Mouse (Mus musculus): ENCODE measurements around the gene Slc26a10. TPM values are rescaled to one million over a fixed set of nuclear protein-coding genes. Genes with fewer than 3 reads are reported as not detected.
"Not testable (repeated sequence)": the region's sequence is repeated elsewhere in the genome, so short reads cannot be mapped to it uniquely, and the experiment has no call there.

Gene Slc26a10
- polyA plus RNA-seq, 1 experiment: 0.85 TPM

- H3K4me1 ChIP-seq (ENCODE audit: control insufficient read depth, insufficient read depth, insufficient read length, low read length): peaks cover 15% of the 10 kb centered on the region; the same call in 1 of the 2 replicates
- TF ChIP-seq POLR2A (IDR thresholded peaks at IDR 0.05; ENCODE audit: low read depth, low read length): no peak
- no peak for TF ChIP-seq CTCF (IDR thresholded peaks at IDR 0.05; ENCODE audit: extremely low read depth, insufficient read length, insufficient replicate concordance, low read depth, low read length)
- H3K27me3 ChIP-seq (ENCODE audit: control insufficient read depth, insufficient read depth, low read length): no peaks in the 10 kb centered on the region
- H3K4me3 ChIP-seq (ENCODE audit: low read depth, low read length): no peak overlapping the region
- 85% methylated on average over 4 of the region's 4 CpGs for WGBS
- H3K27ac ChIP-seq (ENCODE audit: insufficient read depth, low read depth, low read length): peak overlapping the region; percentile 94
- peaks cover 12% of the 10 kb centered on the region for H3K36me3 ChIP-seq (ENCODE audit: control insufficient read depth, insufficient read depth, low read length)
Measured at GRCm38 (mm10) chr10:127164190-127164589, 16.3 kb downstream of the Slc26a10 start.

- peak overlapping the region; percentile 90 for H3K27ac ChIP-seq (ENCODE audit: insufficient read depth, low read depth, low read length)
- 79% methylated on average over 7 of the region's 7 CpGs for WGBS
Measured at GRCm38 (mm10) chr10:127162771-127163261, 17.6 kb downstream of the Slc26a10 start.

GRCm38 (mm10) chr10:127160728-127161127, 19.7 kb downstream of the Slc26a10 start:
- TF ChIP-seq POLR2A (IDR thresholded peaks at IDR 0.05; ENCODE audit: low read depth, low read length): no peak
- Histone ChIP-seq H3K4me3 (ENCODE audit: low read depth, low read length) (no peak overlapping the region), H3K36me3 (ENCODE audit: control insufficient read depth, insufficient read depth, low read length) (no peaks in the 10 kb centered on the region), H3K27ac (ENCODE audit: insufficient read depth, low read depth, low read length) (peak overlapping the region; percentile 88), H3K27me3 (ENCODE audit: control insufficient read depth, insufficient read depth, low read length) (no peaks in the 10 kb centered on the region), H3K4me1 (ENCODE audit: control insufficient read depth, insufficient read depth, insufficient read length, low read length) (peaks cover 26% of the 10 kb centered on the region; the same call in 1 of the 2 replicates)
- WGBS: 71% methylated on average over 3 of the region's 3 CpGs

More at GRCm38 (mm10) chr10:127162771-127163261, 17.6 kb downstream of the Slc26a10 start:
- peaks cover 19% of the 10 kb centered on the region; the same call in 1 of the 2 replicates for H3K4me1 ChIP-seq (ENCODE audit: control insufficient read depth, insufficient read depth, insufficient read length, low read length)
- not testable (repeated sequence) for H3K36me3 ChIP-seq (ENCODE audit: control insufficient read depth, insufficient read depth, low read length); H3K27me3 ChIP-seq (ENCODE audit: control insufficient read depth, insufficient read depth, low read length); H3K4me3 ChIP-seq (ENCODE audit: low read depth, low read length)

GRCm38 (mm10) chr10:127160081-127160480, 20.4 kb downstream of the Slc26a10 start:
- Histone ChIP-seq H3K27ac (ENCODE audit: insufficient read depth, low read depth, low read length) (peak overlapping the region; percentile 88), H3K36me3 (ENCODE audit: control insufficient read depth, insufficient read depth, low read length) (no peaks in the 10 kb centered on the region), H3K4me3 (ENCODE audit: low read depth, low read length) (no peak overlapping the region), H3K27me3 (ENCODE audit: control insufficient read depth, insufficient read depth, low read length) (no peaks in the 10 kb centered on the region), H3K4me1 (ENCODE audit: control insufficient read depth, insufficient read depth, insufficient read length, low read length) (peaks cover 31% of the 10 kb centered on the region; the same call in 1 of the 2 replicates)
- 55% methylated on average over 9 of the region's 9 CpGs for WGBS
- TF ChIP-seq POLR2A (IDR thresholded peaks at IDR 0.05; ENCODE audit: low read depth, low read length) (no peak), CTCF (IDR thresholded peaks at IDR 0.05; ENCODE audit: extremely low read depth, insufficient read length, insufficient replicate concordance, low read depth, low read length) (no peak)

GRCm38 (mm10) chr10:127158471-127158870, 22.0 kb downstream of the Slc26a10 start:
- Histone ChIP-seq H3K4me3 (ENCODE audit: low read depth, low read length) (no peak overlapping the region), H3K27ac (ENCODE audit: insufficient read depth, low read depth, low read length) (peak overlapping the region; percentile 88), H3K36me3 (ENCODE audit: control insufficient read depth, insufficient read depth, low read length) (no peaks in the 10 kb centered on the region), H3K4me1 (ENCODE audit: control insufficient read depth, insufficient read depth, insufficient read length, low read length) (peaks cover 33% of the 10 kb centered on the region), H3K27me3 (ENCODE audit: control insufficient read depth, insufficient read depth, low read length) (no peaks in the 10 kb centered on the region)
- TF ChIP-seq CTCF (IDR thresholded peaks at IDR 0.05; ENCODE audit: extremely low read depth, insufficient read length, insufficient replicate concordance, low read depth, low read length) (no peak), POLR2A (IDR thresholded peaks at IDR 0.05; ENCODE audit: low read depth, low read length) (no peak)
- WGBS: 20% methylated on average over 3 of the region's 3 CpGs

GRCm38 (mm10) chr10:127156511-127156910, 23.9 kb downstream of the Slc26a10 start:
- H3K4me3 ChIP-seq (ENCODE audit: low read depth, low read length): no peak overlapping the region
- no peaks in the 10 kb centered on the region for H3K36me3 ChIP-seq (ENCODE audit: control insufficient read depth, insufficient read depth, low read length)
- TF ChIP-seq CTCF (IDR thresholded peaks at IDR 0.05; ENCODE audit: extremely low read depth, insufficient read length, insufficient replicate concordance, low read depth, low read length) (no peak), POLR2A (IDR thresholded peaks at IDR 0.05; ENCODE audit: low read depth, low read length) (no peak)
- H3K4me1 ChIP-seq (ENCODE audit: control insufficient read depth, insufficient read depth, insufficient read length, low read length): peaks cover 37% of the 10 kb centered on the region
- H3K27me3 ChIP-seq (ENCODE audit: control insufficient read depth, insufficient read depth, low read length): no peaks in the 10 kb centered on the region
- peak overlapping the region; percentile 99 for H3K27ac ChIP-seq (ENCODE audit: insufficient read depth, low read depth, low read length)
- 17% methylated on average over 1 of the region's 1 CpGs for WGBS

- Histone ChIP-seq H3K27ac (ENCODE audit: insufficient read depth, low read depth, low read length) (peak overlapping the region; percentile 97), H3K27me3 (ENCODE audit: control insufficient read depth, insufficient read depth, low read length) (no peaks in the 10 kb centered on the region), H3K36me3 (ENCODE audit: control insufficient read depth, insufficient read depth, low read length) (no peaks in the 10 kb centered on the region), H3K4me1 (ENCODE audit: control insufficient read depth, insufficient read depth, insufficient read length, low read length) (peaks cover 37% of the 10 kb centered on the region), H3K4me3 (ENCODE audit: low read depth, low read length) (no peak overlapping the region)
- TF ChIP-seq POLR2A (IDR thresholded peaks at IDR 0.05; ENCODE audit: low read depth, low read length) (no peak), CTCF (IDR thresholded peaks at IDR 0.05; ENCODE audit: extremely low read depth, insufficient read length, insufficient replicate concordance, low read depth, low read length) (no peak)
- WGBS: 30% methylated on average over 1 of the region's 1 CpGs
Measured at GRCm38 (mm10) chr10:127156089-127156488, 24.4 kb downstream of the Slc26a10 start.
